Mouse (Mus musculus) R1 (cell line): Measurements from ENCODE around the gene Tmem135.
"Not testable (repeated sequence)": the region's sequence is repeated elsewhere in the genome, so short reads cannot be mapped to it uniquely, and the experiment has no call there.

Experiments used
- DNase-seq: peaks from one replicate; pipeline ENCODE4 v3.0.0-alpha.2; 2018; ENCODE audit warnings: low read depth, low spot score

The Tmem135 gene

GRCm38 (mm10) chr7:89326761-89327160 lies 77.3 kb downstream of the Tmem135 start:
- no peak for DNase-seq

- no peak for DNase-seq
These were observed 77.8 kb downstream of the Tmem135 start for GRCm38 (mm10) chr7:89326202-89326601.

GRCm38 (mm10) chr7:89322741-89323140 lies 81.3 kb downstream of the Tmem135 start:
- peak; percentile 76 for DNase-seq

- DNase-seq = no peak
These were observed 84.7 kb downstream of the Tmem135 start for GRCm38 (mm10) chr7:89319351-89319750.

- peak; percentile 64 for DNase-seq
These were observed 86.9 kb downstream of the Tmem135 start for GRCm38 (mm10) chr7:89317088-89317487.

- DNase-seq = peak; percentile 50
These were observed 87.9 kb downstream of the Tmem135 start for GRCm38 (mm10) chr7:89316112-89316511.

- peak; percentile 65 for DNase-seq
These were observed 92.5 kb downstream of the Tmem135 start for GRCm38 (mm10) chr7:89311555-89311954.

- DNase-seq = no peak
These were observed 95.1 kb downstream of the Tmem135 start for GRCm38 (mm10) chr7:89308926-89309325.

- DNase-seq = peak; percentile 72
These were observed 95.8 kb downstream of the Tmem135 start for GRCm38 (mm10) chr7:89308238-89308637.

- peak; percentile 60 for DNase-seq
These were observed 97.2 kb downstream of the Tmem135 start for GRCm38 (mm10) chr7:89306831-89307230.

- no peak for DNase-seq
These were observed 99.1 kb downstream of the Tmem135 start for GRCm38 (mm10) chr7:89304958-89305357.

GRCm38 (mm10) chr7:89303765-89304164 lies 100.3 kb downstream of the Tmem135 start:
- DNase-seq = no peak

- DNase-seq = no peak
These were observed 105.0 kb downstream of the Tmem135 start for GRCm38 (mm10) chr7:89298911-89299458.

GRCm38 (mm10) chr7:89296941-89297340 lies 107.1 kb downstream of the Tmem135 start:
- no peak for DNase-seq

GRCm38 (mm10) chr7:89282664-89283063 lies 121.4 kb downstream of the Tmem135 start:
- no peak for DNase-seq

- DNase-seq = not testable (repeated sequence)
These were observed 133.6 kb downstream of the Tmem135 start for GRCm38 (mm10) chr7:89270438-89270837.

- DNase-seq = no peak
These were observed 134.2 kb downstream of the Tmem135 start for GRCm38 (mm10) chr7:89269826-89270225.

GRCm38 (mm10) chr7:89267542-89267941 lies 136.5 kb downstream of the Tmem135 start:
- no peak for DNase-seq

GRCm38 (mm10) chr7:89266017-89266760 lies 137.8 kb downstream of the Tmem135 start:
- no peak for DNase-seq

GRCm38 (mm10) chr7:89260966-89261365 lies 143.1 kb downstream of the Tmem135 start:
- no peak for DNase-seq

GRCm38 (mm10) chr7:89258832-89259231 lies 145.2 kb downstream of the Tmem135 start:
- no peak for DNase-seq

GRCm38 (mm10) chr7:89257871-89258502 lies 146.0 kb downstream of the Tmem135 start:
- no peak for DNase-seq

- no peak for DNase-seq
These were observed 150.2 kb downstream of the Tmem135 start for GRCm38 (mm10) chr7:89253772-89254171.
